Mouse (Mus musculus): ENCODE results near the gene Sec31a. TPM values are rescaled to one million over a fixed set of nuclear protein-coding genes. Genes with fewer than 3 reads are reported as not detected.

Sec31a gene
- polyA plus RNA-seq, 1 experiment from 2014 or later, result 247 TPM

GRCm38 (mm10) chr5:100350907-100351456 lies 65.1 kb downstream of the Sec31a start:
- Histone ChIP-seq H3K4me1 (ENCODE audit: control insufficient read depth, insufficient read depth, low read length) (no peaks in the 10 kb centered on the region; the same call in 1 of the 2 replicates), H3K27me3 (replicated peaks; ENCODE audit: control insufficient read depth, insufficient read depth, low read length) (no peaks in the 10 kb centered on the region), H3K9me3 (ENCODE audit: control insufficient read depth, low read length) (no peaks in the 10 kb centered on the region), H3K9ac (ENCODE audit: low read depth, low read length) (no peak overlapping the region), H3K36me3 (ENCODE audit: control insufficient read depth, insufficient read depth, low read length) (no peaks in the 10 kb centered on the region), H3K27ac (replicated peaks; ENCODE audit: low read depth, low read length) (no peak overlapping the region), H3K4me2 (ENCODE audit: low read depth, low read length) (no peak overlapping the region), H3K4me3 (ENCODE audit: low read depth, low read length) (no peak overlapping the region)
- DNase-seq (ENCODE audit: low spot score), result no peak
- 98% methylated on average over 8 of the region's 8 CpGs for WGBS
- ATAC-seq (ENCODE audit: low read depth), result peak; percentile 17; the same call in 1 of the 2 replicates

GRCm38 (mm10) chr5:100349287-100350215 lies 66.5 kb downstream of the Sec31a start:
- ATAC-seq (ENCODE audit: low read depth) (no peak), DNase-seq (ENCODE audit: low spot score) (no peak)
- no peaks in the 10 kb centered on the region for H3K9me3 ChIP-seq (ENCODE audit: control insufficient read depth, low read length)
- H3K4me2 ChIP-seq (ENCODE audit: low read depth, low read length), result no peak overlapping the region
- no peaks in the 10 kb centered on the region for H3K27me3 ChIP-seq (replicated peaks; ENCODE audit: control insufficient read depth, insufficient read depth, low read length)
- H3K4me3 ChIP-seq (ENCODE audit: low read depth, low read length), result no peak overlapping the region
- H3K27ac ChIP-seq (replicated peaks; ENCODE audit: low read depth, low read length), result no peak overlapping the region
- WGBS, result 68% methylated on average over 10 of the region's 10 CpGs
- no peaks in the 10 kb centered on the region for H3K36me3 ChIP-seq (ENCODE audit: control insufficient read depth, insufficient read depth, low read length)
- H3K4me1 ChIP-seq (ENCODE audit: control insufficient read depth, insufficient read depth, low read length), result no peaks in the 10 kb centered on the region; the same call in 1 of the 2 replicates
- H3K9ac ChIP-seq (ENCODE audit: low read depth, low read length), result no peak overlapping the region

GRCm38 (mm10) chr5:100345118-100345517 lies 70.9 kb downstream of the Sec31a start:
- Histone ChIP-seq H3K9ac (ENCODE audit: low read depth, low read length) (no peak overlapping the region), H3K27me3 (replicated peaks; ENCODE audit: control insufficient read depth, insufficient read depth, low read length) (no peaks in the 10 kb centered on the region), H3K36me3 (ENCODE audit: control insufficient read depth, insufficient read depth, low read length) (no peaks in the 10 kb centered on the region), H3K4me3 (ENCODE audit: low read depth, low read length) (no peak overlapping the region), H3K4me1 (ENCODE audit: control insufficient read depth, insufficient read depth, low read length) (no peaks in the 10 kb centered on the region), H3K9me3 (ENCODE audit: control insufficient read depth, low read length) (no peaks in the 10 kb centered on the region), H3K27ac (replicated peaks; ENCODE audit: low read depth, low read length) (no peak overlapping the region), H3K4me2 (ENCODE audit: low read depth, low read length) (no peak overlapping the region)
- ATAC-seq (ENCODE audit: low read depth), result no peak
- no peak for DNase-seq (ENCODE audit: low spot score)
- WGBS, result 92% methylated on average over 1 of the region's 1 CpGs

GRCm38 (mm10) chr5:100343087-100343486 lies 72.9 kb downstream of the Sec31a start:
- WGBS, result 31% methylated on average over 6 of the region's 6 CpGs
- Histone ChIP-seq H3K4me1 (ENCODE audit: control insufficient read depth, insufficient read depth, low read length) (no peaks in the 10 kb centered on the region), H3K36me3 (ENCODE audit: control insufficient read depth, insufficient read depth, low read length) (no peaks in the 10 kb centered on the region), H3K4me2 (ENCODE audit: low read depth, low read length) (no peak overlapping the region), H3K9ac (ENCODE audit: low read depth, low read length) (no peak overlapping the region), H3K4me3 (ENCODE audit: low read depth, low read length) (no peak overlapping the region), H3K9me3 (ENCODE audit: control insufficient read depth, low read length) (no peaks in the 10 kb centered on the region), H3K27me3 (replicated peaks; ENCODE audit: control insufficient read depth, insufficient read depth, low read length) (no peaks in the 10 kb centered on the region), H3K27ac (replicated peaks; ENCODE audit: low read depth, low read length) (no peak overlapping the region)
- ATAC-seq (ENCODE audit: low read depth) (no peak), DNase-seq (ENCODE audit: low spot score) (no peak)

GRCm38 (mm10) chr5:100342422-100342821 lies 73.6 kb downstream of the Sec31a start:
- Histone ChIP-seq H3K4me1 (ENCODE audit: control insufficient read depth, insufficient read depth, low read length) (no peaks in the 10 kb centered on the region), H3K4me2 (ENCODE audit: low read depth, low read length) (no peak overlapping the region)
- 81% methylated on average over 6 of the region's 6 CpGs for WGBS

GRCm38 (mm10) chr5:100341042-100341441 lies 75.0 kb downstream of the Sec31a start:
- no peaks in the 10 kb centered on the region for H3K36me3 ChIP-seq (ENCODE audit: control insufficient read depth, insufficient read depth, low read length)
- no peaks in the 10 kb centered on the region for H3K9me3 ChIP-seq (ENCODE audit: control insufficient read depth, low read length)
- 89% methylated on average over 7 of the region's 7 CpGs for WGBS
- H3K9ac ChIP-seq (ENCODE audit: low read depth, low read length), result no peak overlapping the region
- H3K27ac ChIP-seq (replicated peaks; ENCODE audit: low read depth, low read length), result no peak overlapping the region
- no peaks in the 10 kb centered on the region for H3K27me3 ChIP-seq (replicated peaks; ENCODE audit: control insufficient read depth, insufficient read depth, low read length)
- ATAC-seq (ENCODE audit: low read depth) (no peak), DNase-seq (ENCODE audit: low spot score) (no peak)
- no peak overlapping the region for H3K4me2 ChIP-seq (ENCODE audit: low read depth, low read length)
- no peaks in the 10 kb centered on the region for H3K4me1 ChIP-seq (ENCODE audit: control insufficient read depth, insufficient read depth, low read length)
- no peak overlapping the region for H3K4me3 ChIP-seq (ENCODE audit: low read depth, low read length)

More at GRCm38 (mm10) chr5:100342422-100342821, 73.6 kb downstream of the Sec31a start:
- DNase-seq (ENCODE audit: low spot score) (no peak), ATAC-seq (ENCODE audit: low read depth) (no peak)
- H3K4me3 ChIP-seq (ENCODE audit: low read depth, low read length), result no peak overlapping the region
- no peaks in the 10 kb centered on the region for H3K36me3 ChIP-seq (ENCODE audit: control insufficient read depth, insufficient read depth, low read length)
- H3K9me3 ChIP-seq (ENCODE audit: control insufficient read depth, low read length), result no peaks in the 10 kb centered on the region
- H3K9ac ChIP-seq (ENCODE audit: low read depth, low read length), result no peak overlapping the region
- no peak overlapping the region for H3K27ac ChIP-seq (replicated peaks; ENCODE audit: low read depth, low read length)
- no peaks in the 10 kb centered on the region for H3K27me3 ChIP-seq (replicated peaks; ENCODE audit: control insufficient read depth, insufficient read depth, low read length)

GRCm38 (mm10) chr5:100337852-100338251 lies 78.2 kb downstream of the Sec31a start:
- H3K9me3 ChIP-seq (ENCODE audit: control insufficient read depth, low read length), result no peaks in the 10 kb centered on the region
- DNase-seq (ENCODE audit: low spot score) (no peak), ATAC-seq (ENCODE audit: low read depth) (no peak)
- no peak overlapping the region for H3K4me3 ChIP-seq (ENCODE audit: low read depth, low read length)
- H3K27ac ChIP-seq (replicated peaks; ENCODE audit: low read depth, low read length), result no peak overlapping the region
- H3K4me2 ChIP-seq (ENCODE audit: low read depth, low read length), result no peak overlapping the region
- no peaks in the 10 kb centered on the region for H3K27me3 ChIP-seq (replicated peaks; ENCODE audit: control insufficient read depth, insufficient read depth, low read length)
- H3K4me1 ChIP-seq (ENCODE audit: control insufficient read depth, insufficient read depth, low read length), result no peaks in the 10 kb centered on the region
- H3K36me3 ChIP-seq (ENCODE audit: control insufficient read depth, insufficient read depth, low read length), result no peaks in the 10 kb centered on the region
- 84% methylated on average over 4 of the region's 4 CpGs for WGBS
- no peak overlapping the region for H3K9ac ChIP-seq (ENCODE audit: low read depth, low read length)

GRCm38 (mm10) chr5:100336876-100337275 lies 79.2 kb downstream of the Sec31a start:
- ATAC-seq (ENCODE audit: low read depth), result no peak
- Histone ChIP-seq H3K27ac (replicated peaks; ENCODE audit: low read depth, low read length) (no peak overlapping the region), H3K9me3 (ENCODE audit: control insufficient read depth, low read length) (no peaks in the 10 kb centered on the region), H3K9ac (ENCODE audit: low read depth, low read length) (no peak overlapping the region), H3K4me1 (ENCODE audit: control insufficient read depth, insufficient read depth, low read length) (no peaks in the 10 kb centered on the region), H3K4me3 (ENCODE audit: low read depth, low read length) (no peak overlapping the region), H3K27me3 (replicated peaks; ENCODE audit: control insufficient read depth, insufficient read depth, low read length) (no peaks in the 10 kb centered on the region), H3K4me2 (ENCODE audit: low read depth, low read length) (no peak overlapping the region), H3K36me3 (ENCODE audit: control insufficient read depth, insufficient read depth, low read length) (no peaks in the 10 kb centered on the region)
- DNase-seq (ENCODE audit: low spot score), result no peak
- WGBS, result 83% methylated on average over 7 of the region's 7 CpGs

All from embryonic facial prominence, embryonic 14.5 days (tissue).